Mouse (Mus musculus): ENCODE measurements around the gene Zeb2. TPM values are rescaled to one million over a fixed set of nuclear protein-coding genes. Genes with fewer than 3 reads are reported as not detected.

Gene Zeb2
- 16.1 TPM for total RNA-seq (2023)

DNA sequence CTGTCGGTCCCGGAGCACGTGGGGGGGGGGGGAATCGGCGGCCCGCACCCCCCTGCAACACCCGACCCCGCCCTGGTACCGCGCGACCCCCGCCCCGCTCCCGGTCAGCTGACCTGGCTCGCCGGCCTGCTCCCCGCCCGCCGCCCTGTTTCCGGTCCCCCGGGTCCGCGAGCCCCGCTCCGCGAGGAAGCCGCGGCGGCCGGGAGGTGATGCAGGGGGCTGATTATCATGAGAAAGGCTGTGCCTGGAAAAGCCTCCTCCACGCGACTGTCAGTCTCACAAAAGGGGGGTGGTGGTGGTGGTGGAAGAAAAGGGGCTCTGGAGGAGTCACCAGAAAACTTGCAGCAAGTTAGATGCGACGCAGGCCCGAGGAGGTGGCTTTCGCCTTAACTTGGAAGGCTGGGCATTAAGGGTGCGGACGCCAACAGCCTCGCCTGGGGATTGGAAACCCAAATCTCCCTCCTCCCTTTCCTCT lies at the start of gene Zeb2:
Gene Zeb2 (minus strand): TSS at position 309 of the 475 bp plus-strand sequence.

Other genes starting within 250 kb of the Zeb2 start
- gene Gtdc1, start 189.7 kb downstream of the Zeb2 start, total RNA-seq (2023) = 46.9 TPM